Mouse (Mus musculus) lung, embryonic 14.5 days (tissue): ENCODE measurements at regions not wholly inside any gene's neighbourhood (a gene's known extent, or its start where the extent isn't known, plus 50 kb on each side); places are given as distances from the start of the nearest gene placed in this dataset.

ENCODE experiments used
- ATAC-seq: fragments of 200-750 bp; cut with Nextera tagmentation; 2 replicates; pipeline ENCODE4 v1.8.0; 2017; ENCODE audit warnings: mild to moderate bottlenecking, moderate TSS enrichment, moderate library complexity; ENCODE audit not compliant: insufficient read depth
- DNase-seq: peaks from one replicate; pipeline ENCODE4 v3.0.0-alpha.2; 2015
- H3K27ac ChIP-seq: fragments of 300-500 bp; sonication (generic); 2 replicates; pipeline ENCODE4 v1.5.1; 2014; ENCODE audit warnings: low read depth, mild to moderate bottlenecking, moderate library complexity
- H3K27me3 ChIP-seq: fragments of 300-500 bp; sonication (generic); 2 replicates; pipeline ENCODE4 v1.6.1; 2014; ENCODE audit warnings: low read length, control low read depth; ENCODE audit not compliant: insufficient read depth
- H3K36me3 ChIP-seq: fragments of 300-500 bp; sonication (generic); 2 replicates; pipeline ENCODE4 v1.6.1; 2014; ENCODE audit warnings: control low read depth; ENCODE audit not compliant: insufficient read depth
- H3K4me1 ChIP-seq: fragments of 300-500 bp; sonication (generic); 2 replicates; pipeline ENCODE4 v1.6.1; 2014; ENCODE audit warnings: antibody characterized with exemption, control low read depth; ENCODE audit not compliant: insufficient read depth
- H3K4me2 ChIP-seq: fragments of 300-500 bp; sonication (generic); 2 replicates; pipeline ENCODE4 v1.6.1; 2014; ENCODE audit warnings: mild to moderate bottlenecking
- H3K4me3 ChIP-seq: fragments of 300-500 bp; sonication (generic); 2 replicates; pipeline ENCODE4 v1.5.1; 2014; ENCODE audit warnings: low read depth, low read length
- H3K9ac ChIP-seq: fragments of 300-500 bp; sonication (generic); 2 replicates; pipeline ENCODE4 v1.6.1; 2014
- H3K9me3 ChIP-seq: fragments of 300-500 bp; sonication (generic); 2 replicates; pipeline ENCODE4 v1.6.1; 2016; ENCODE audit warnings: low read depth, low read length, control low read depth
- CTCF ChIP-seq: IDR thresholded peaks from 2 replicates; pipeline ENCODE4 v1.5.1; 2016; ENCODE audit warnings: antibody characterized with exemption, low read depth
- WGBS: fragments of 180-500 bp; shearing (Covaris S2); extraction: QIAGEN DNeasy Blood & Tissue Kit; methylation state at CpG from one replicate; pipeline ENCODE4 v1.1.7; 2014; 5-methylcytosine and 5-hydroxymethylcytosine counted together

DNA sequence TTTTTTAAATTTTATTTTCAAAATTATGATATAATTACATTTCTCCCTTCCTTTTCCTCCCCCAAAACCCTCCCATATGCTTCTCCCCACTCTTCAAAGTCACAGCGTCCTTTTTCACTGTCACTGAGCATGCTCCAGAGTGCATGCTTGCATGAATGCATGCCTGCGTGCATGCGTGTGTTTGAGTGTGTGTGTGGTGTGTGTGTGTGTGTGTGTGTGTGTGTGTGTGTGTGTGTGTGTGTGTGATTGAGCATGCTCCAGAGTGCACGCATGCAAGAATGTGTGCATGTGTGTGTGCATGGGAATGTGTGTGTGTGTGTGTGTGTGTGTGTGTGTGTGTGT lies 101.6 kb upstream of the Kitl start:
- H3K9ac ChIP-seq = no peak overlapping the region; the same call in 1 of the 2 replicates
- peak overlapping the region; percentile 35 for H3K4me3 ChIP-seq
- no peak for TF ChIP-seq CTCF
- DNase-seq (peak; percentile 30), ATAC-seq (peak; percentile 39; the same call in 1 of the 2 replicates)
- peaks cover 4% of the 10 kb centered on the region; the same call in 1 of the 2 replicates for H3K4me1 ChIP-seq
- peak overlapping the region; percentile 57 for H3K4me2 ChIP-seq
- H3K36me3 ChIP-seq = no peaks in the 10 kb centered on the region
- peak overlapping the region; percentile 79; the same call in 1 of the 2 replicates for H3K27ac ChIP-seq
- no peaks in the 10 kb centered on the region for H3K9me3 ChIP-seq
- WGBS = 49% methylated on average over 4 of the region's 4 CpGs
- H3K27me3 ChIP-seq = no peaks in the 10 kb centered on the region

DNA sequence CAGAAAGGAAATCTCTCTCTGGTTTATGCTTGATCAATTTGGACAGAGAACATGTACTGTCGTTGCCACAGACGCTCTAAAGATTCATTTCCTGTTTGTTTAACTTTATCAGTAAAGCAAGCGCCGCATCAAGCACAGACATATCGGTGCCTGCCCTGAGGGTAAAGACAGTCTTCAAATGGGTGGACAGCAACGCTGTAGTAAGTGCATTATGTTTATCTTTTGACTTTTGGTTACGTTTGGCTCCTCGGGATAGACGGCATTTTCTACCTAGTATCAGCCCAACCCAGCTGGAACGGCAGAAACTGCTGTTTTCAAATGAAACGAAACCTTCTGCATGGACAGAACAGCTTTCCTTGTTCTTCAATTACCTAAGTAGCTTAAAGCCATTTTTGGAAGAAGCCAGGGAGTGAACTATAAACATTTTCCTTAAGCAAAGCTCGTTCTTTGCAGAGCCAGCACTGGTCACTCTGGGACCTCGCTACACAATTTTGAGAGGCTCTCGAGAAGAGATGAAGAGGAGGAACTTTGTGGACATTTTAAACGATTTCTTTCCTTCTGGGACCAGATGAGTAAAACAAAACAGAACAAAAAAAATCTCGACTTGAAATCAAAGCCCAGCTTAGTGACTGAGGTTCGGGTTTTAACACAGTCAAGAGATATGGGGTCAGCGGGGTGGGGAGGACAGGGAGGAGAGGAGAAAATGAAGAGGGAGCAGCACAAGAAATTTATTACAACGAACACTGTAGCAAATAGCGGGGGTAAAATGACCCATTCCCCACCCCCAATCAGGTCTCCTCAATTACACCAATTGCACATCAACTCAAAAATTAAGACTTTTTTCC lies 102.2 kb upstream of the Kitl start:
- peaks cover 4% of the 10 kb centered on the region; the same call in 1 of the 2 replicates for H3K4me1 ChIP-seq
- H3K36me3 ChIP-seq = no peaks in the 10 kb centered on the region
- H3K9me3 ChIP-seq = no peaks in the 10 kb centered on the region
- 6% methylated on average over 20 of the region's 20 CpGs for WGBS
- TF ChIP-seq CTCF = no peak
- no peaks in the 10 kb centered on the region for H3K27me3 ChIP-seq
- H3K4me2 ChIP-seq = peak overlapping the region; percentile 57
- H3K4me3 ChIP-seq = peak overlapping the region; percentile 35
- ATAC-seq = peak; percentile 72; the same call in 1 of the 2 replicates
- peak; percentile 70 for DNase-seq
- peak overlapping the region; percentile 17 for H3K9ac ChIP-seq
- peak overlapping the region; percentile 79 for H3K27ac ChIP-seq

DNA sequence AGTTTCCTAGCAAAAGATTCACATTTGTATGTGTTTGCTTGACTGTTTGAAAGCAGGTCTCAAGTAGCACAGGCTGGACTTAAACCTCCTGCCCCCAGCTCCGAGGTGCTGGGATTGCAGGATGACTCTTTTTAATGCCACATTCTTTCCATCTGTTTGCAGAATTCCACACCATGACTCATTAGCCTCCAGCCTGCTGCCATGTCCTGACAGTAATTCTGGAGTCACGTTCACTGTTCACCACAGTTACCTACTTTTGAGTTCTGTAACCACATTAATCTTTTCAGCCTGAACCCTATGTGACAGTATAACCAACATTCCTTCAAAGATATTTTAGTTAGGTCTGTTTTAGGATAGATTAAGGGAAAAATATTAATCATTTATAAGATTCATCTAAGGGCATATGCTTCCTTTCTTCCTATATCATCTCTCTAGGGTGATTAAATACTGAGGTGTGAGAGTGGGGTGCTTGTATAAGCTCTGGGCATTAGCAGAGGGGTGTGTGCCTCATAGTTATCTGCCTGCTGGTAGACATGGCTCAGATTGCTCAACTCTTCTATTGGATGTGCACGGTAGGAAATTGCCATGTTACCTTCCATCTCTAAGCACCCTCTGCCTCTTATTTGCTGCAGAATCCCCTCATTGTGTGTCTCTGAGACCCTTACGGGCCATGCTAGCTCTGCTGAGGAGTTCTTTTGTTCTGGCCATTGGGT lies 105.3 kb upstream of the Kitl start:
- Histone ChIP-seq H3K27me3 (no peaks in the 10 kb centered on the region), H3K9ac (no peak overlapping the region), H3K9me3 (no peaks in the 10 kb centered on the region), H3K27ac (no peak overlapping the region), H3K4me2 (no peak overlapping the region), H3K4me1 (peaks cover 4% of the 10 kb centered on the region; the same call in 1 of the 2 replicates), H3K36me3 (no peaks in the 10 kb centered on the region), H3K4me3 (no peak overlapping the region)
- ATAC-seq (no peak), DNase-seq (no peak)
- no peak for TF ChIP-seq CTCF
- WGBS = 55% methylated on average over 4 of the region's 4 CpGs

DNA sequence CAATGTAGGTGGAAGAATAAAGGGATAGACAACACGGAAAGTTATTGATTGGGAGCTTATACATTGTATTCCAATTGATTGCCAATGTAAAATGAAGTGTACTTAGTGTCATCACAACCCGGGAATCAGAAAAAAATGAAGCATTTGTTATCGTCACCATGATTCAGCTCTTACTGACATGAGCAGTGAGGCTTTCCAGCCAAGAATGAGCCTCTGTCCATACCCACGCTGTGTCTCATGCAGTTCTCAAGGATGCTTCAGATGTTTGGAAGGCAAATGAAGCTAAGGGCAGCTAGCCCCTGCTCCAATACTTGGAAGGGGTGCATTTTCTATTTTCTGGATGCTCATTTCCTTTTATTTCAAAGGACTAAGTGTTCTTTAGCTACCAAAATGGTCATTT lies 107.4 kb upstream of the Kitl start:
- Histone ChIP-seq H3K27ac (no peak overlapping the region), H3K4me3 (no peak overlapping the region), H3K36me3 (no peaks in the 10 kb centered on the region), H3K27me3 (no peaks in the 10 kb centered on the region), H3K4me2 (no peak overlapping the region), H3K9me3 (no peaks in the 10 kb centered on the region), H3K9ac (no peak overlapping the region), H3K4me1 (no peaks in the 10 kb centered on the region)
- no peak for DNase-seq
- ATAC-seq = no peak
- TF ChIP-seq CTCF = no peak
- whole genome bisulfite sequencing = 77% methylated on average over 4 of the region's 4 CpGs

DNA sequence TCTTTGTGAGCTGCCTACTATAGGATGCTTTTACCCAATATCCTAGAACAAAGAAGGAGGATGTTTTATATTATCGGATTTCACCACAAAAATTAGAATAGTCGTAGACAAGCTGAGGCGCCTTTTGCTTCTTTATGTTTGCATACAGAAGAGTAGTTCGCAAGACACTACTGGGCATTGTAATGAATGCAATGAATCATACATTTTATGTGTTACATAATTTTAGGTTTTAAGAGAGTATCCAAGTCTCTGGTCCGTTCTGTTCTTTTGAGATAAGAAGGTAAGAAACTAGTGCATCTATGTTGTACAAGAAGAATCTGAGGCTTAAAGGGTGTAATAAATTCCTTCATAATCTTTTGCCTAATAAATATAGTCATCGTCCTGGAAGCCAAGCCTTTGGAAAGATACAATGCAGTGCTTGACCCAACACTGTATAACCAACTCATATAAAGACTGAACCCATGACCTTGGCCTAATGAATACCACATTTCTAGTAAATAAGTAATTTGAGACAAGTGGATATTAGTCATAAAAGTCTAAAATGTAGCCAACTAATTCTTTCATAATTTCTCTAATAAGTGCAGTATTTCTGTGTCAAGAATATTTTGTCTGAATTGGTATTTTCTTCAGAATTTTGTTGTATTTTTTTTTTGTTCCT lies 108.5 kb upstream of the Kitl start:
- Histone ChIP-seq H3K4me3 (no peak overlapping the region), H3K9me3 (no peaks in the 10 kb centered on the region), H3K4me2 (no peak overlapping the region), H3K27me3 (no peaks in the 10 kb centered on the region), H3K36me3 (no peaks in the 10 kb centered on the region), H3K9ac (no peak overlapping the region), H3K27ac (no peak overlapping the region), H3K4me1 (no peaks in the 10 kb centered on the region)
- DNase-seq (no peak), ATAC-seq (no peak)
- no peak for TF ChIP-seq CTCF
- WGBS = 80% methylated on average over 6 of the region's 6 CpGs

DNA sequence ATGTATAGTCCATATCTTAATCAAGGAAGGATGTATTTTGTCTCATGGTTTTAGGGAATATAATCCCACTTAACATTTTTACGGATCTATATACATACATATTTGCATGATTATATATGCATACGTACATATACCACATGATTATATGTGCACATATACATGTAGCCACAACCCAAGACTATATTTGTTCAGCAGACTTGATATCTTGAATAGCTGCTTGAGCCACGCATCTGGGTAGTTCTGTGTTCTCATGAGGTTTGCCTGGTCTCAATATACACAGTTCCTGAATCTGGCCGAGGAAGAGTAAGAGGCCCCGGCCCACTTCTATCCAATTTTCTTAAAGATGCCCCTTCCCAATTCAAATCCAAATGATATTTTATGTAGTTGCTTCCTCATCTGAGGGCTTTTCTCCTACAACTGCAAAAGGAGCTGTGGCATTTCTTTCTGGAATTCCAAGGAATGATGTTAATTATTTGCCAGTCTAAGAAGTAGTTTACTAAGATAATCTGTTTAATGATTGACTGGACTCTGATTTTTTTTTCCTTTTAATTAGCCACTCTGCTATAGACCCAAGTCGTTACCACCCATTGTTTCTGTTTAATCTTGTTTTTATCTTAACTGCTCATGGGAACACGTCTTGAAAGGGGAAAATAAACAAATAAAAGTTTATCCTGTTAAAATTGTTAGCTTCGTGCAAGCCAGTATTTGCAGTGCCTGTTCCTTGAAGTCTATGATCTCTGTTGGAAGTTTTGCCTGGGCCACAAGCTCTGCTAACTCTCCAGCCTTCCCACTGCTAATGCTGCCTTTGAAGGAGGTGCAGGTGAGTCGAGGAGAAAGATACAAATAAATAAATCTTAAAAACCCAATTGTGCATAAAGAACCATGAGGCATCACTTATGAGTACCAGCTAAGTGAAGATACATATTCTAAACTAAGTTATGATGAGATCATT lies 112.9 kb upstream of the Kitl start:
- WGBS = 55% methylated on average over 9 of the region's 9 CpGs
- Histone ChIP-seq H3K9ac (no peak overlapping the region), H3K36me3 (no peaks in the 10 kb centered on the region), H3K4me1 (no peaks in the 10 kb centered on the region), H3K4me2 (no peak overlapping the region), H3K27ac (no peak overlapping the region), H3K4me3 (no peak overlapping the region), H3K9me3 (no peaks in the 10 kb centered on the region), H3K27me3 (no peaks in the 10 kb centered on the region)
- no peak for TF ChIP-seq CTCF
- DNase-seq (no peak), ATAC-seq (no peak)
